Mouse (Mus musculus) forebrain, embryonic 13.5 days (tissue): Measurements from ENCODE around the gene Fmnl1. TPM values are rescaled to one million over a fixed set of nuclear protein-coding genes. Genes with fewer than 3 reads are reported as not detected.
"Not testable (repeated sequence)": the region's sequence is repeated elsewhere in the genome, so short reads cannot be mapped to it uniquely, and the experiment has no call there.

ENCODE experiments used
- ATAC-seq: fragments of 200-750 bp; cut with Nextera tagmentation; 2 replicates; pipeline ENCODE4 v1.8.0; 2017
- H3K27ac ChIP-seq: fragments of 300-500 bp; sonication (generic); 2 replicates; pipeline ENCODE4 v1.5.1; 2015; ENCODE audit warnings: inconsistent platforms, mild to moderate bottlenecking, moderate library complexity
- H3K27me3 ChIP-seq: fragments of 300-500 bp; sonication (generic); 2 replicates; pipeline ENCODE4 v1.6.1; 2015; ENCODE audit warnings: mild to moderate bottlenecking, inconsistent platforms
- H3K36me3 ChIP-seq: fragments of 300-500 bp; sonication (generic); 2 replicates; pipeline ENCODE4 v1.6.1; 2015; ENCODE audit warnings: mild to moderate bottlenecking, inconsistent platforms; ENCODE audit not compliant: poor library complexity, severe bottlenecking
- H3K4me1 ChIP-seq: fragments of 300-500 bp; sonication (generic); 2 replicates; pipeline ENCODE4 v1.6.1; 2015; ENCODE audit warnings: inconsistent platforms
- H3K4me2 ChIP-seq: fragments of 300-500 bp; sonication (generic); 2 replicates; pipeline ENCODE4 v1.6.1; 2015; ENCODE audit warnings: inconsistent platforms, mild to moderate bottlenecking, moderate library complexity
- H3K4me3 ChIP-seq: fragments of 300-500 bp; sonication (generic); 2 replicates; pipeline ENCODE4 v1.5.1; 2015; ENCODE audit warnings: mild to moderate bottlenecking, inconsistent platforms
- H3K9ac ChIP-seq: fragments of 300-500 bp; sonication (generic); 2 replicates; pipeline ENCODE4 v1.6.1; 2015; ENCODE audit warnings: mild to moderate bottlenecking, inconsistent platforms
- H3K9me3 ChIP-seq: fragments of 300-500 bp; sonication (generic); replicated peaks from 2 replicates; pipeline ENCODE4 v1.6.1; 2016; ENCODE audit warnings: inconsistent platforms
- WGBS: fragments of 180-500 bp; shearing (Covaris S2); methylation state at CpG from one replicate; pipeline ENCODE4 v1.1.7; 2015; 5-methylcytosine and 5-hydroxymethylcytosine counted together
- polyA plus RNA-seq: library from polyadenylated mRNA; unstranded; fragments of >200 nt; fragmentation: Nextera tagmentation; extraction: Ambion mirVana; gene quantifications from 2 replicates; pipeline ENCODE4 v1.2.1, GENCODE M21; 2015

Fmnl1 gene
- polyA plus RNA-seq, 1 experiment from 2014 or later, result 0.76 TPM

DNA sequence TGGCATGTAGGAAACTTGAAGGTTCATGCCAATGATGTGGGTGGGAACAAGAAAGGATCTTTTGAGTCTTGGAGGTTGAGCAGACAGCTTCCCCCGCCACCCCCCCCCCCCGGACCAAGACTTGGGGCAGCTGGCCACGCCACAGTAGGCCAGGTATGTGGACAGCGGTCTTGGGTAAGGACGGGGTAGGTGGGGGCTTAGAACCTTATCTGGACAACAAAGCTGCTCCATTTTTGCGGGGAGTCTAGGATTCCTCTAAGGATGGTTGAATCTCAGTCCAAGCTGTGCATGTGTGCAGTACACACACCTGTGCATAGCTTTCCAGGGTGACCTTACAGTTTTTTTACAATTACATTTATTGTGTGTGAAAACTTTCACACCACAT lies 47.6 kb downstream of the Fmnl1 start:
- Histone ChIP-seq H3K4me1 (peaks cover 10% of the 10 kb centered on the region; the same call in 1 of the 2 replicates), H3K36me3 (peaks cover 33% of the 10 kb centered on the region), H3K9me3 (0 out of 2 replicates have a peak, but pooled peaks cover 3% of the 10 kb centered on the region), H3K4me2 (peak overlapping the region; percentile 96), H3K4me3 (peak overlapping the region; percentile 48), H3K27ac (0 out of 2 replicates have a peak overlapping the region, but pooled peaks have one; percentile 32), H3K9ac (peak overlapping the region; percentile 64), H3K27me3 (peaks cover 7% of the 10 kb centered on the region; the same call in 1 of the 2 replicates)
- 14% methylated on average over 6 of the region's 6 CpGs for WGBS
- peak; percentile 53; the same call in 1 of the 2 replicates for ATAC-seq

DNA sequence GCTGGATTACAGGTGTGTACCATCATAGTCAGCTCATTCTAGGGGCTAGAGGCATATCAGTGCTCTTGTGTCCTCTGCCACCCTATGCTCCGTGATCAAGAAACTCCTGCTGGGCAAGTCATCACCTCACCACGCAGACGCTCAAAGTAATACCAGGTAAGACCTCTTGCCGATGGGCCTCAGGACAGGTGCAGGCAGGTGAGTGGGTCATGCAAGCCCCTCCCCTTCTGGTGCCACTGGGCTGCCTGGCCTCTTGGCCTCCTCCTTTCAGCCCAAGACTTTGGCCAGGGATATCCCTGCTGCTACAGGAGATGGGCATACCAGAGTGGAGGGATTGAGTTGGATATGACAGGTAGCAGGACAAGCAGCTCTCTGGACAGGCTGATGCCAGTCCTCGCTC lies 48.4 kb downstream of the Fmnl1 start:
- peaks cover 41% of the 10 kb centered on the region for H3K36me3 ChIP-seq
- 92% methylated on average over 5 of the region's 5 CpGs for WGBS
- no peak overlapping the region for H3K9ac ChIP-seq
- peaks cover 10% of the 10 kb centered on the region; the same call in 1 of the 2 replicates for H3K4me1 ChIP-seq
- H3K4me3 ChIP-seq, result no peak overlapping the region
- no peaks in the 10 kb centered on the region for H3K9me3 ChIP-seq
- no peak overlapping the region for H3K4me2 ChIP-seq
- H3K27me3 ChIP-seq, result peaks cover 7% of the 10 kb centered on the region; the same call in 1 of the 2 replicates
- H3K27ac ChIP-seq, result no peak overlapping the region
- no peak for ATAC-seq

DNA sequence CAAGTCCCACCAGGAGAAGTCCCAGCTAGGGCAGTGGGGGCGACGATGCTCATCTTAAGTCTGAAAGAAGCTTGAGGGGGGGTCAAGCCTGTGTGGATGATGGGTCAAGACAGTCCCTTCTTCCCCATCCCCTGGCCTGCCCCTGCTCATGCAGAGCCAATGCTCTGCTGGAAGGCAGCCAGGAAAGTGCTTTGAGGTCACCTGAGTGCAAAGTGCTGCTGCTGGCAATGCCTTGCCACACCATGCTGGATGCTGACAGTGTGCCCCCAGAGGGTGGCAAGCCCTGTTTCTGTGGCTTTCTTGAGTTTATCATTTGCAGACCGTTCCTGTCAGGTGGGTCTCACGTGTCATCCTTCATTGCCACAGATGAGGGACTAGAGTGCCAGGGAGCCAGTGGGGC lies 49.1 kb downstream of the Fmnl1 start:
- no peaks in the 10 kb centered on the region for H3K9me3 ChIP-seq
- H3K9ac ChIP-seq, result no peak overlapping the region
- H3K4me2 ChIP-seq, result no peak overlapping the region
- H3K4me3 ChIP-seq, result no peak overlapping the region
- H3K27me3 ChIP-seq, result peaks cover 7% of the 10 kb centered on the region; the same call in 1 of the 2 replicates
- 88% methylated on average over 4 of the region's 4 CpGs for WGBS
- H3K4me1 ChIP-seq, result peaks cover 10% of the 10 kb centered on the region; the same call in 1 of the 2 replicates
- peaks cover 46% of the 10 kb centered on the region for H3K36me3 ChIP-seq
- no peak for ATAC-seq
- no peak overlapping the region for H3K27ac ChIP-seq

DNA sequence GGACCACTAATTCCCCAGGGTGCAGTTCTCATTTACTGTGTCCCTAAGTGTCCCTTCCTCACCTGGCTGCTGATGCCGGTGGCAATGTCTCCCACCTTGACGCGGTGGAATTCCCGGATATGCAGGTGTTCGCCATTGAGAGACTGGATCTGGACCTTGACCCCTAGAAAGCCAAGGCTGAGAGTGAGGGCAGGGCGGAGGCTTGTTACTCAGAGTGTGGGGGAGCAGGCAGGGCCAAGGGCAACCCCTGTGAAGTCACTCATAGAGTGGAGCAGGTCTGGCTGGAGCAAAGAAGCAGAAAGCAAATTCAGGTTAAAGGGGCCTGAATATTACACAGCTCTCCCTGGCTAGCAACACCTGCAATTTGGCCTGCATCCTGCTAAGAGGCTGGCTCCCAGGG lies 50.5 kb downstream of the Fmnl1 start:
- H3K9ac ChIP-seq, result no peak overlapping the region
- H3K36me3 ChIP-seq, result peaks cover 60% of the 10 kb centered on the region
- H3K9me3 ChIP-seq, result no peaks in the 10 kb centered on the region
- H3K27ac ChIP-seq, result no peak overlapping the region
- peaks cover 5% of the 10 kb centered on the region; the same call in 1 of the 2 replicates for H3K27me3 ChIP-seq
- WGBS, result 93% methylated on average over 6 of the region's 6 CpGs
- peaks cover 10% of the 10 kb centered on the region; the same call in 1 of the 2 replicates for H3K4me1 ChIP-seq
- H3K4me2 ChIP-seq, result no peak overlapping the region
- H3K4me3 ChIP-seq, result no peak overlapping the region
- no peak for ATAC-seq

DNA sequence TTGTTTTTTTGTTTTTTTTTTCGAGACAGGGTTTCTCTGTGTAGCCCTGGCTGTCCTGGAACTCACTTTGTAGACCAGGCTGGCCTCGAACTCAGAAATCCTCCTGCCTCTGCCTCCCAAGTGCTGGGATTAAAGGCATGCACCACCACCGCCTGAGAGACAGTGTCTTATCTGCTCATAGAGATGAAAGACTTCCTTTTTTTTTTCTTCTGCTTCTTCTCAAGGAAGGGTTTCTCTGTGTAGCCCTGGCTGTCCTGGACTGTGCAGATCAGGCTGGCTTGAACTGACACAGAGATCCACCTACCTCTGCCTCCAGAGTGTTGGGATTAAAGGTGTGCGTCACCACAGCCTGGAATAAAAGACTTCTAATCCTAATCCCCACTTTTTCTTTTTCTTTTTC lies 51.8 kb downstream of the Fmnl1 start:
- 91% methylated on average over 4 of the region's 4 CpGs for WGBS
- H3K27ac ChIP-seq, H3K27me3 ChIP-seq, ATAC-seq, H3K9me3 ChIP-seq, H3K4me3 ChIP-seq, H3K4me1 ChIP-seq, H3K9ac ChIP-seq, H3K4me2 ChIP-seq: not testable (repeated sequence)
- H3K36me3 ChIP-seq, result peaks cover 73% of the 10 kb centered on the region

DNA sequence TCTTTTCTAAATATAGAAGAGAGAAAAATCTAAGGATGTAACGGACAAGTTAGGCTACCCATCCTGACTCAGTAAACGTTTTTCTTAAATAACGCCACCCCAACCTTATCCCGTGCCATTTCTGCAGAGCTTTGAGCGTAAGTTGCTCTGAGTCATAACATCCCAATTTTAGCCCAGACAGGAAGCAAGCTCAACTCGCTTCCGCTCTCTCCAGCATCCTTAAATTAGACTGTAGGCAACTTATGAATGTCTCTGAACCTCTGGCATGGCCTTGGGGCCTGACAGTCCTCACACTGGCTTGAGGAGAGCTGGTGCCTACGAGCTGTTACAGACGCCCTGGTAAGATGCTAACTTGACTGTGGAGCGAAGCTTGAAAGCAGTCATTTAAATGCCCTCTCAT lies 52.5 kb downstream of the Fmnl1 start:
- WGBS, result 96% methylated on average over 10 of the region's 10 CpGs
- Histone ChIP-seq H3K4me2 (no peak overlapping the region), H3K9ac (no peak overlapping the region), H3K27me3 (no peaks in the 10 kb centered on the region), H3K4me3 (no peak overlapping the region), H3K4me1 (peaks cover 3% of the 10 kb centered on the region; the same call in 1 of the 2 replicates), H3K9me3 (no peaks in the 10 kb centered on the region), H3K36me3 (peaks cover 73% of the 10 kb centered on the region), H3K27ac (no peak overlapping the region)
- no peak for ATAC-seq

DNA sequence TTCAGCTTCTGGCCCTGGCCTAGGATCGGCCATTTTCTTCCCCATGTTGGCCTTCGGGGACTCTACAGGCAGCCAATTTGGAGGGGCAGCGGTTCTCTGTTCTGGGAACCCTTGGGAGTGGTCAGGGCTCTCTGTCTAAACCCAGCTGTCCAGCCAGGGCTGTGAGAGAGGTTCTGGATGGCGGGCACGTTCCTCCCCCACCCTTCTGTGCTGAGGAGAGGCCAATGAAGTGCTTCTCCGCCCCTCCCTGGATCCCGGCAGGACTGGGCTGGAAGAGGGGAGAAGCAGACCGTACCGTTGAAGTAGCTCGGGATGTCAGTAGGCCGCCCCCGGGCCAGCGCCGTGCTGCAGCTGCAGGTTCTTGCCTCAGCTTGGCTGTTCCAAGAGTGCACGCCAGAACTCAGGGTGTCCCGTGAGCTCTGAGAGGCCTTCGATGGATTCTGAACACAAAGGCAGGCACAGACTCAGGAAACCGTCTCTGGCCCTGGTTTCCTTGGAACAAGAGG lies 53.1 kb downstream of the Fmnl1 start:
- Histone ChIP-seq H3K9ac (no peak overlapping the region), H3K27me3 (no peaks in the 10 kb centered on the region), H3K9me3 (no peaks in the 10 kb centered on the region), H3K27ac (no peak overlapping the region), H3K4me2 (no peak overlapping the region), H3K36me3 (peaks cover 77% of the 10 kb centered on the region), H3K4me1 (no peaks in the 10 kb centered on the region), H3K4me3 (no peak overlapping the region)
- no peak for ATAC-seq
- 72% methylated on average over 18 of the region's 18 CpGs for WGBS

DNA sequence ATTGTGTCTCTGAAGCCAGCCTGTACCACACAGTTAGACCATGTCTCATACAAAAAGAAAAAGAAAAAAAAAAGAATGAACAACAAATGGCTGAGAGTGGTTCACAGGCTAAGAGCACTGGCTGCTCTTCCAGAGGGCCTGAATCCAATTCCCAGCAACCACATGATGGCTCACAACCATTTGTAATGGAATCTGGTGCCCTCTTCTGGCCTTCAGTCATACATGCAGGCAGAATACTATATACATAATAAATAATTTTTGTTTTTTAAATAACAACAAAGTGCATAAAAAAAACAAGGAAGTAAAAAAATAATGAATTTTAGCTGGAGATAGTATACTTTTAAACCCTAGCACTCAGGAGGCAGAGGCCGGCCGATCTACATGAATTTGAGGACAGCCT lies 58.7 kb downstream of the Fmnl1 start:
- no peak overlapping the region for H3K4me3 ChIP-seq
- WGBS, result 93% methylated on average over 2 of the region's 2 CpGs
- no peak overlapping the region for H3K27ac ChIP-seq
- no peaks in the 10 kb centered on the region; the same call in 1 of the 2 replicates for H3K4me1 ChIP-seq
- no peaks in the 10 kb centered on the region for H3K9me3 ChIP-seq
- no peaks in the 10 kb centered on the region for H3K27me3 ChIP-seq
- peaks cover 62% of the 10 kb centered on the region for H3K36me3 ChIP-seq
- no peak overlapping the region for H3K4me2 ChIP-seq
- H3K9ac ChIP-seq, result no peak overlapping the region
- no peak for ATAC-seq

DNA sequence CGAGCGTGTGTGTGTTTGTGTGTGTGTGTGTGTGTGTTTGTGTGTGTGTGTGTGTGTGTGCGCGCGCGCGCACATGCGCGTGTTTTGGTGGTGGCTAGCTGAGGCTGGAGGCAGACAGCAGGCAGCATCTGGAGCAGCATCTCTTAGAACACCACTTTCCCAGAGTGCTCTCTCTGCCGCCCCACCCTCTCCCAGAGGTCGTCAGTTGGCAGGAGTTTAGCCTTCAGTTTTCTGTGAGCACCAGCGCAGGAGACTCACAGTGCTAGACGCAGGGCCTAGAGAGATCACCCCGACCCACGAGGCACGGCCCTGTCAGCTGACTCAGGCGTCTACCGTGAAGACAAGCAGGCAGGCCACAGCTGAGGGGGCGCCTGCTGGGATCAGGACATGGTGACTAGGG lies 59.7 kb downstream of the Fmnl1 start:
- Histone ChIP-seq H3K27me3 (no peaks in the 10 kb centered on the region), H3K27ac (no peak overlapping the region), H3K4me1 (no peaks in the 10 kb centered on the region; the same call in 1 of the 2 replicates), H3K9ac (no peak overlapping the region), H3K36me3 (peaks cover 57% of the 10 kb centered on the region), H3K9me3 (no peaks in the 10 kb centered on the region), H3K4me2 (no peak overlapping the region), H3K4me3 (no peak overlapping the region)
- 94% methylated on average over 19 of the region's 19 CpGs for WGBS
- no peak for ATAC-seq

DNA sequence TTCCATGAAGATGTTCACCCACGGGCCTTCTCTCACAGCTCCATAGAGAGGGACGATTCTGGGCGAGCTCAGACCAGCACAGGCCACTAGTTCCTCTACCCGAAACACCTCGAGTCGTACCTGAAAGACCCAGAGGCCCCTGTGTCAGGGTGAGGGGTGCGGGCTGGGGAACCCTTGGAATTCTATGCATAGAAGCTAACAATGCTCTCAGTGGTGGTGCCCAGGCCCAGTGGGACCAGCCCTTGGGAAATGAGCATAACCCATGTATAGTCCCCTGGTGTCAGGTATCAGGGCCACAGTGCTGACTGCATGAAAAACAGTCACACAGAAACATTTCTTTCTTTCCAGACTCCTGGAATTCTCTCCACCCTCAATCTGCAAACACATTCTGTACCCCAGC lies 60.5 kb downstream of the Fmnl1 start:
- H3K36me3 ChIP-seq, result peaks cover 57% of the 10 kb centered on the region
- no peaks in the 10 kb centered on the region; the same call in 1 of the 2 replicates for H3K4me1 ChIP-seq
- H3K4me3 ChIP-seq, result no peak overlapping the region
- H3K9ac ChIP-seq, result no peak overlapping the region
- H3K27me3 ChIP-seq, result no peaks in the 10 kb centered on the region
- WGBS, result 92% methylated on average over 7 of the region's 7 CpGs
- H3K27ac ChIP-seq, result no peak overlapping the region
- no peaks in the 10 kb centered on the region for H3K9me3 ChIP-seq
- H3K4me2 ChIP-seq, result no peak overlapping the region
- ATAC-seq, result no peak

DNA sequence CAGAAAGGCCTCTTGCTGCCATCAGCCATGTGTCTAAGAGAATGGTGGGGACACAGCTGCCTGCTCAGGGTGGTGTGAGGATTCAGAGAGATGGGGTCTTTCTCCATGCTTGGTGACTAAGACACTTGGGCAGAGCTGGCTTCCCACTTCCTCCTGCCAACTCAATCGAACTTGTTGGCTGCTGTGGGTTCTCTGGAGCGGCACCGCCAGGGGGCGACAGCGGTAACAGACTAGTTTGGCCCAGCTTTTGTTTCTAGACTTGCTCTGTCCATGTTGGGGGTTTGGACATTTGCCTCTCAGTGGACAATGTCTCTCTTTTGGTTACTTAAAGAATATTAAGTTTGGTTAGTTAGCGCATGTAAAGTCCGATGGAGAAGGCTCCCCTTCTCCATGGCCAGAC lies 62.1 kb downstream of the Fmnl1 start:
- H3K9ac ChIP-seq, result no peak overlapping the region
- no peak overlapping the region for H3K4me2 ChIP-seq
- no peak for ATAC-seq
- H3K4me3 ChIP-seq, result no peak overlapping the region
- H3K27ac ChIP-seq, result no peak overlapping the region
- no peaks in the 10 kb centered on the region for H3K9me3 ChIP-seq
- 28% methylated on average over 7 of the region's 7 CpGs for WGBS
- H3K36me3 ChIP-seq, result peaks cover 59% of the 10 kb centered on the region
- no peaks in the 10 kb centered on the region for H3K27me3 ChIP-seq
- H3K4me1 ChIP-seq, result no peaks in the 10 kb centered on the region; the same call in 1 of the 2 replicates

DNA sequence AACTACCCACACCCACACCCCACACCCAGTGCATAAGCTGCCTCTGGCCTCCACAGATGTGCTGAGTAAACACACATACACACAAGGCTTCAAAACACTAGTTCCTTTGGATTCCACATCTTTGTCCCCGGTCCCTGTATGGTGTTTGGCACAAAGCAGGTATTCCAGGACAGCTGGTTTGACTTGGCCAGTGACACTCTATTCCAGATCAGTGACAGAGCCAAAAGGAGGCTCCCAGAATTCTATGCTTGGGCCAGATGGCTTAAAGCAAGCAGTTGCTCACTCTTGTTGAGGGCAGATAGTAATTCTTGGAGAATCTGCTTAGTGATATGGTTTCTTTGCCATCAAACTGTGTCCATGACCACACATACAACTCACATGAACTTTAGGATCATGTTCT lies 63.5 kb downstream of the Fmnl1 start:
- 81% methylated on average over 1 of the region's 1 CpGs for WGBS
- no peaks in the 10 kb centered on the region for H3K9me3 ChIP-seq
- no peak for ATAC-seq
- H3K27me3 ChIP-seq, result no peaks in the 10 kb centered on the region
- H3K4me3 ChIP-seq, result no peak overlapping the region
- no peak overlapping the region for H3K9ac ChIP-seq
- peaks cover 65% of the 10 kb centered on the region for H3K36me3 ChIP-seq
- no peaks in the 10 kb centered on the region; the same call in 1 of the 2 replicates for H3K4me1 ChIP-seq
- H3K4me2 ChIP-seq, result no peak overlapping the region
- H3K27ac ChIP-seq, result no peak overlapping the region

DNA sequence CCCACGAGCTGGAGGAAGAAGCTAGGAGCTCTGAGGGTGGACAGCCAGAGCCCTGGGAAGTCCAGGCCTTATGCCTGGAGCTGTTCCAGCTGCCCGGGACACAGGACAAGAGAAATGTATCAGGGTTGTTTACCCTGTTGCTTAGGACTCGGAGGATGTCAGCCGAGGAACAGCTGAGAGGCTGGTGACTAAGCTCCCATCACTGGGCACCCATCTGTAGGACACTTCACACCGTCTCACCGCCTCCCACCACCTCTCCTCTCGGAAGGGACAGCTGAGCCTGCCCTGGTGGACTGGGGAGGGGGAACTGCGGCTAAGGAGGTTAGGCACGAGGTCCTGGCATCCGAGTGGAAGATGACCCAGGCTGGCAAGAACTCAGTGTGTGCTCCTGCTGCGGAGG lies 64.8 kb downstream of the Fmnl1 start:
- H3K4me3 ChIP-seq, result no peak overlapping the region
- no peak overlapping the region for H3K27ac ChIP-seq
- no peak overlapping the region for H3K9ac ChIP-seq
- H3K27me3 ChIP-seq, result no peaks in the 10 kb centered on the region
- H3K9me3 ChIP-seq, result no peaks in the 10 kb centered on the region
- no peak overlapping the region for H3K4me2 ChIP-seq
- H3K36me3 ChIP-seq, result peaks cover 61% of the 10 kb centered on the region
- peaks cover 4% of the 10 kb centered on the region; the same call in 1 of the 2 replicates for H3K4me1 ChIP-seq
- no peak for ATAC-seq
- 86% methylated on average over 11 of the region's 11 CpGs for WGBS
